Mouse (Mus musculus): ENCODE results near the gene Raver2. TPM values are rescaled to one million over a fixed set of nuclear protein-coding genes. Genes with fewer than 3 reads are reported as not detected.

Raver2 gene
- total and polyA plus RNA-seq, 3 experiments: 0.04 TPM; not detected in 2

DNA sequence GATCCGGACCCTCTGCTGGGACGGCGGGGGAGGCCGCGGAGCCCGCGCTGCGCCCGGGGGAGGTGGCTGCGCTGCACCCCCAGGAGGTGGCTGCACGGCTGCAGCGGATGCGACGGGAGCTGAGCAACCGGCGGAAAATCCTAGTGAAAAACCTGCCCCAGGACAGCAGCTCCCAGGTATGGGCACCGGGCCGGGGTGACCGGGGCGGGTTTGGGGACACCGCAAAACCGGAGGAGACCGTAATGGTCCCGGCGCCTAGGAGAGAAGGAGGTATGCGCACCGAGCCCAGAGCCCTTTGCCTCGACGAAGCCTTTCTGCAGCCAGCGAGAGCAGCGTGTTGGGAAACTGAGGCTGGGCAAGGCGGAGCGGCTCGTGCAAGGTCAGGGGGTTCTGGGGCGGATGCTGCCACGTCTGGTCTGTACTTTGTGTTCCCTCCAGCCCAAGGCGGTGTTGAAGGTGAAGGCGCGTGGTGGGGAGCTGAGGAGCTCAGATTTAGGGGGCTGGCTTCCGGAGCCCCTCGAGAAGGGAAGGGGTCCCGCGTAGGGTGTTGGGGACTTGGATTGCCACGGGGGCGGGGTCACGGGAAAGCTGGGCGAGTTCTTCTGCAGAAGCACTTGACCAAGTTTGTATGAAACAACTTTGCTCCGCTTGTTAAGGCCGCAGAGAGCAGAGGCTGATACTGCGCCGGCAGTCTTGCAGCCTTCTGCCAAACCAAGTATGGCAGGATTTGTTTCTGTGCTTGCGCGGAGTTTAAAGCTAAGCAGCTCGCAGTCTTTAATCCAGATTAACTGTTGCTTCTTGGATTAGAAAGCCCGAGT, 580 bp downstream of the Raver2 start:
- Histone ChIP-seq H3K4me1 (ENCODE audit: control insufficient read depth in 1 of 2, insufficient read depth in 2 of 2) (peaks cover 0 to 13% of the 10 kb centered on the region in 2 experiments; a peak in 2 of 4 replicates), H3K27me3 (replicated peaks) (no peaks in the 10 kb centered on the region), H3K4me3 (replicated peaks in 1 of 3; ENCODE audit: low read depth in 2 of 3, low read length in 2 of 3, poor library complexity in 1 of 3) (no peak overlapping the region), H3K4me2 (ENCODE audit: insufficient read depth, low read depth, poor library complexity, severe bottlenecking) (no peak overlapping the region), H3K36me3 (replicated peaks in 1 of 2; ENCODE audit: control insufficient read depth in 1 of 2, insufficient read depth in 1 of 2, low read length in 1 of 2) (no peaks in the 10 kb centered on the region), H3K27ac (ENCODE audit: insufficient read depth, low read depth) (no peak overlapping the region), H3K9ac (ENCODE audit: insufficient read depth, low read depth) (no peak overlapping the region), H3K9me3 (replicated peaks; ENCODE audit: low read length) (peaks cover 2% of the 10 kb centered on the region), H3K79me2 (replicated peaks; ENCODE audit: control insufficient read depth, extremely low read depth, insufficient read depth, poor library complexity, severe bottlenecking) (no peaks in the 10 kb centered on the region)
- DNase-seq (ENCODE audit: extremely low read depth): no peak
- in situ Hi-C loops (cut with MboI; ENCODE audit: low pct_ligation_motif_present, low pct_unique_long_range_greater_than_20kb, low sequenced_read_pairs) (no loop called here), dilution Hi-C loops (cut with MboI; ENCODE audit: extremely low pct_ligation_motif_present, extremely low pct_unique_long_range_greater_than_20kb, low sequenced_read_pairs) (no loop called here)
- TF ChIP-seq UBTF (IDR thresholded peaks at IDR 0.05; ENCODE audit: low read depth, low read length) (no peak), ZC3H11A (IDR thresholded peaks at IDR 0.05; ENCODE audit: low read depth, low read length) (no peak), PAX5 (IDR thresholded peaks at IDR 0.05; ENCODE audit: low read length) (no peak), MAX (IDR thresholded peaks at IDR 0.05; ENCODE audit: low read length) (no peak), ZKSCAN1 (IDR thresholded peaks at IDR 0.05; ENCODE audit: borderline replicate concordance, low read depth, low read length) (no peak), JUND (conservative IDR thresholded peaks at IDR 0.05; ENCODE audit: low read depth, low read length) (no peak)

DNA sequence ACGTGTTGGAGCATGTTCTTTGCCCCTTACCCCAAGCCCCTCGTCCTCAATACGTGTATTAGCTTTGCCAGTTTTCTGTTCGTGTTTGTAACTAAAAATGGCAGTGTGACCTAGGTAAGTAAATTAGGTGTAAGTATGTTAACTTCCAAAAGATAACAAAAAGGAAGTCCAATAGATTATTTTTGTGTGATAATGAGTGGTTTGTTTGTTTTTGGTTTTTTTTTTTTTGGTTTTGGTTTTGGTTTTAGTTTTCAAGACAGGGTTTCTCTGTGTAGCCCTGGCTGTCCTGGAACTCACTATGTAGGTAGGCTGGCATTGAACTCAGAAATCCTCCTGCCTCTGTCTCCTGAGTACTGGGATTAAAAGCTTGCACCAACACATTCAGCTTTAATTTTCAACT, 2.8 kb downstream of the Raver2 start:
- TF ChIP-seq ZNF384 (IDR thresholded peaks at IDR 0.05; ENCODE audit: low read depth, low read length): peak; percentile 67
- TF ChIP-seq SMC3 (IDR thresholded peaks at IDR 0.05; ENCODE audit: low read depth, low read length): no peak
- in situ Hi-C loops (cut with MboI; ENCODE audit: low pct_ligation_motif_present, low pct_unique_long_range_greater_than_20kb, low sequenced_read_pairs): no loop called here

GRCm38 (mm10) chr4:101076425-101076824, 7.6 kb downstream of the Raver2 start:
- Histone ChIP-seq H3K79me2 (replicated peaks; ENCODE audit: control insufficient read depth, extremely low read depth, insufficient read depth, poor library complexity, severe bottlenecking) (no peaks in the 10 kb centered on the region), H3K27me3 (replicated peaks) (peaks cover 6% of the 10 kb centered on the region), H3K9ac (ENCODE audit: insufficient read depth, low read depth) (no peak overlapping the region), H3K27ac (ENCODE audit: insufficient read depth, low read depth) (no peak overlapping the region), H3K4me3 (replicated peaks in 1 of 3; ENCODE audit: low read depth in 2 of 3, low read length in 2 of 3, poor library complexity in 1 of 3) (no peak overlapping the region), H3K4me1 (ENCODE audit: control insufficient read depth in 1 of 2, insufficient read depth in 2 of 2) (peaks cover 0 to 4% of the 10 kb centered on the region in 2 experiments; a peak in 2 of 4 replicates), H3K9me3 (replicated peaks; ENCODE audit: low read length) (no peaks in the 10 kb centered on the region), H3K4me2 (ENCODE audit: insufficient read depth, low read depth, poor library complexity, severe bottlenecking) (no peak overlapping the region), H3K36me3 (replicated peaks in 1 of 2; ENCODE audit: control insufficient read depth in 1 of 2, insufficient read depth in 1 of 2, low read length in 1 of 2) (no peaks in the 10 kb centered on the region)
- dilution Hi-C loops (cut with MboI; ENCODE audit: extremely low pct_ligation_motif_present, extremely low pct_unique_long_range_greater_than_20kb, low sequenced_read_pairs): no loop called here
- no peak for TF ChIP-seq NRF1 (IDR thresholded peaks at IDR 0.05; ENCODE audit: low read depth, low read length)
- TF ChIP-seq MXI1 (IDR thresholded peaks at IDR 0.05; ENCODE audit: low read depth, low read length): no peak
- TF ChIP-seq CHD1 (IDR thresholded peaks at IDR 0.05; ENCODE audit: low read depth, low read length): no peak
- no peak for TF ChIP-seq MAZ (IDR thresholded peaks at IDR 0.05; ENCODE audit: low read depth, low read length)
- TF ChIP-seq GABPA (IDR thresholded peaks at IDR 0.05; ENCODE audit: insufficient replicate concordance, low read depth, low read length): no peak
- no peak for TF ChIP-seq MYC (IDR thresholded peaks at IDR 0.05; ENCODE audit: low read depth, low read length)
- TF ChIP-seq ZMIZ1 (IDR thresholded peaks at IDR 0.05; ENCODE audit: low read depth, low read length): no peak
- in situ Hi-C loops (cut with MboI; ENCODE audit: low pct_ligation_motif_present, low pct_unique_long_range_greater_than_20kb, low sequenced_read_pairs): no loop called here
- DNase-seq (ENCODE audit: extremely low read depth): no peak

More for the DNA sequence above, 2.8 kb downstream of the Raver2 start:
- dilution Hi-C loops (cut with MboI; ENCODE audit: extremely low pct_ligation_motif_present, extremely low pct_unique_long_range_greater_than_20kb, low sequenced_read_pairs): no loop called here
- no peaks in the 10 kb centered on the region for H3K36me3 ChIP-seq (replicated peaks in 1 of 2; ENCODE audit: control insufficient read depth in 1 of 2, insufficient read depth in 1 of 2, low read length in 1 of 2)
- H3K9ac ChIP-seq (ENCODE audit: insufficient read depth, low read depth): peak overlapping the region; percentile 60; the same call in 1 of the 2 replicates
- no peak for DNase-seq (ENCODE audit: extremely low read depth)
- peak overlapping the region in 2 of 3 experiments; percentile 48 to 52 for H3K4me3 ChIP-seq (replicated peaks in 1 of 3; ENCODE audit: low read depth in 2 of 3, low read length in 2 of 3, poor library complexity in 1 of 3)
- H3K4me2 ChIP-seq (ENCODE audit: insufficient read depth, low read depth, poor library complexity, severe bottlenecking): peak overlapping the region; percentile 13
- H3K27me3 ChIP-seq (replicated peaks): no peaks in the 10 kb centered on the region
- H3K27ac ChIP-seq (ENCODE audit: insufficient read depth, low read depth): no peak overlapping the region
- no peaks in the 10 kb centered on the region for H3K79me2 ChIP-seq (replicated peaks; ENCODE audit: control insufficient read depth, extremely low read depth, insufficient read depth, poor library complexity, severe bottlenecking)
- peaks cover 2% of the 10 kb centered on the region for H3K9me3 ChIP-seq (replicated peaks; ENCODE audit: low read length)
- peaks cover 0 to 13% of the 10 kb centered on the region in 2 experiments; a peak in 2 of 4 replicates for H3K4me1 ChIP-seq (ENCODE audit: control insufficient read depth in 1 of 2, insufficient read depth in 2 of 2)
